Mouse (Mus musculus): ENCODE measurements around the gene Trmt2a. TPM values are rescaled to one million over a fixed set of nuclear protein-coding genes. Genes with fewer than 3 reads are reported as not detected.

Gene Trmt2a
- polyA plus RNA-seq, 1 experiment from 2014 or later: 83.4 TPM

DNA sequence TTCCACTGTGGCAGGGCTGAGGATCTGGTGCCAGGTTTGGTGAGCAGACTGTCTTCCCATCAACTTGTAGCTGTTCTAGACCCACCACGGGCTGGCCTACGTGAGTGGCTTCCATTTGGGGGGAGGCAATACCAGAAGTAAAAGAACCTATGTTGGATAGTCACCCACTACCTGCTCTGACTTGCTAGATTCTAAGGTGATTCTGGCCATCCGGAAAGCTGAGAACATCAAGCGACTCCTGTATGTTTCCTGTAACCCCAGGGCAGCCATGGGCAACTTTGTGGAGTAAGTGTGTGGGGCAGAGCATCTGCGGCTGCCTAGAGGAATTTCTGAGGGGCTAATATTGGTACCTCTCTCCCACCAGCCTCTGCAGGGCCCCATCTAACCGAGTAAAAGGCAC lies 4.3 kb downstream of the Trmt2a start:
- H3K9ac ChIP-seq (ENCODE audit: low read depth, low read length): no peak overlapping the region
- H3K36me3 ChIP-seq (ENCODE audit: control insufficient read depth, insufficient read depth, low read length): peaks cover 68% of the 10 kb centered on the region
- H3K4me1 ChIP-seq (ENCODE audit: control insufficient read depth, insufficient read depth, low read length): peaks cover 16% of the 10 kb centered on the region
- H3K4me3 ChIP-seq (ENCODE audit: low read length): no peak overlapping the region
- 79% methylated on average over 6 of the region's 6 CpGs for WGBS
- H3K27me3 ChIP-seq (ENCODE audit: control insufficient read depth, insufficient read depth, low read length): no peaks in the 10 kb centered on the region
- no peak overlapping the region for H3K27ac ChIP-seq (ENCODE audit: low read depth, low read length)
- no peaks in the 10 kb centered on the region for H3K9me3 ChIP-seq (ENCODE audit: control insufficient read depth, low read length)
- ATAC-seq (ENCODE audit: low FRiP score, low TSS enrichment): no peak
- no peak overlapping the region for H3K4me2 ChIP-seq (replicated peaks; ENCODE audit: low read depth, low read length)

DNA sequence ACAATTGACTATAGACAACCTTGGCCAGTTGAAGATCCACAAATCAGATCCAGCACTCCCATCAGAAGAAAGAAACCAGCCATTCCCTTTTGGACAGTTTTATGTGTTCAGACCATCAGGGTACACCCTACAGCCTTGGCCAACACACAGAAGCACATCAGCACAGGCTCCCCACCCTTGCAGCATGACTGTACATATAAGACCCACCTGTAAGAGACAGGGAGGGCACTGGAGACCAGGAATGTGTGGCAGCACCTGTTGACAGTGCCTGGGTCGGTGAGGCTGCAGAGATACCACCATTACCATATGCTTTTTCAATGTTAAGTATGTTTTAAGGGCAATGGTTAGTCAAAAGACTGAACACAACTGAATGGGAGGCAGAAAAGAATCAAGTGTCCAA lies 5.4 kb downstream of the Trmt2a start:
- Histone ChIP-seq H3K36me3 (ENCODE audit: control insufficient read depth, insufficient read depth, low read length) (peaks cover 78% of the 10 kb centered on the region), H3K4me1 (ENCODE audit: control insufficient read depth, insufficient read depth, low read length) (peaks cover 16% of the 10 kb centered on the region), H3K27ac (ENCODE audit: low read depth, low read length) (no peak overlapping the region), H3K27me3 (ENCODE audit: control insufficient read depth, insufficient read depth, low read length) (no peaks in the 10 kb centered on the region), H3K9ac (ENCODE audit: low read depth, low read length) (no peak overlapping the region), H3K4me3 (ENCODE audit: low read length) (no peak overlapping the region), H3K4me2 (replicated peaks; ENCODE audit: low read depth, low read length) (no peak overlapping the region), H3K9me3 (ENCODE audit: control insufficient read depth, low read length) (no peaks in the 10 kb centered on the region)
- WGBS: 100% methylated on average over 1 of the region's 1 CpGs
- no peak for ATAC-seq (ENCODE audit: low FRiP score, low TSS enrichment)

DNA sequence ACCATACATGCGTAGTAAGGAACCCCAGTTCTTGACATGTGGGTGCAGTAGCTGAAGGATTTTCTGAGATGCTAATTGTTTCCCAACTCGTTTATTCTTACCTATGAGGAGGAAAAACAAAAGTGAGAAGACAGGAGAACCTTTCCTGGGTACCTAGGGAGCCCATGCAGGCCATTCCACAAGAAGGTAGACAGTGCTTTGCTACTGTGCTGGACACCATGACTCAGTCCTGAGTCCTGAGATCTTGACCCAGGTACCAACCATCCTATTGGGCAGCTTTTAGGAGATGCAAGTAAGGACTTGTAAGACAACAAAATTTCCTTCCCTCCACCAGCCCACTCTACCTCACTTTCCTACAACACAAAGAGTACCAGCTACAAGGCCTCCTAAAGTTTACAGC lies 9.7 kb downstream of the Trmt2a start, which contains the start of gene Gm49776:
Gm49776 (minus strand) TSS at position 101 of the 400 bp plus-strand sequence.
- WGBS: 92% methylated on average over 2 of the region's 2 CpGs
- no peak within 1 kb of the TSS for H3K4me3 ChIP-seq (ENCODE audit: low read length)
- peaks cover 91% of the 10 kb centered on the region for H3K36me3 ChIP-seq (ENCODE audit: control insufficient read depth, insufficient read depth, low read length)
- no peaks in the 10 kb centered on the region for H3K9me3 ChIP-seq (ENCODE audit: control insufficient read depth, low read length)
- H3K4me2 ChIP-seq (replicated peaks; ENCODE audit: low read depth, low read length): no peak within 1 kb of the TSS
- H3K4me1 ChIP-seq (ENCODE audit: control insufficient read depth, insufficient read depth, low read length): no peaks in the 10 kb centered on the region
- H3K27me3 ChIP-seq (ENCODE audit: control insufficient read depth, insufficient read depth, low read length): no peaks in the 10 kb centered on the region
- no peak within 1 kb of the TSS for H3K9ac ChIP-seq (ENCODE audit: low read depth, low read length)
- ATAC-seq (ENCODE audit: low FRiP score, low TSS enrichment): no peak
- H3K27ac ChIP-seq (ENCODE audit: low read depth, low read length): no peak within 1 kb of the TSS

DNA sequence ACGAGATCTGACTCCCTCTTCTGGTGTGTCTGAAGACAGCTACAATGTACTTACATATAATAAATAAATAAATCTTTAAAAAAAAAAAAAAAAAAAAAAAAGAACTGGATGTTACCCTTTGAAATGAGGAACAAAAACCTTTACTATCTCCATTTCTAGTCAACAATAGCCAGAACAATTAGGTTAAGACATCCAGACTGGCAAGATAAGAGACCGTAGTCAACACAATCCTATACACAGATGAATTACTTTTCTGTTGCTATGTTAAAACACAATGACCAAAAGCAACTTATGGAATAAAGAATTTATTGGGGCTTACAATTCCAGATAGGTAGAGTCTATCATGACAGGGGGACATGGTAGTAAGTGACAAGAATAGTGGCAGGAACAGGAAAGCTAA lies 16.5 kb downstream of the Trmt2a start:
- Histone ChIP-seq H3K4me3 (ENCODE audit: low read length) (no peak overlapping the region), H3K4me2 (replicated peaks; ENCODE audit: low read depth, low read length) (no peak overlapping the region), H3K9me3 (ENCODE audit: control insufficient read depth, low read length) (no peaks in the 10 kb centered on the region), H3K27ac (ENCODE audit: low read depth, low read length) (no peak overlapping the region), H3K36me3 (ENCODE audit: control insufficient read depth, insufficient read depth, low read length) (peaks cover 89% of the 10 kb centered on the region), H3K4me1 (ENCODE audit: control insufficient read depth, insufficient read depth, low read length) (no peaks in the 10 kb centered on the region), H3K27me3 (ENCODE audit: control insufficient read depth, insufficient read depth, low read length) (no peaks in the 10 kb centered on the region), H3K9ac (ENCODE audit: low read depth, low read length) (no peak overlapping the region)
- 87% methylated on average over 2 of the region's 2 CpGs for WGBS
- no peak for ATAC-seq (ENCODE audit: low FRiP score, low TSS enrichment)

DNA sequence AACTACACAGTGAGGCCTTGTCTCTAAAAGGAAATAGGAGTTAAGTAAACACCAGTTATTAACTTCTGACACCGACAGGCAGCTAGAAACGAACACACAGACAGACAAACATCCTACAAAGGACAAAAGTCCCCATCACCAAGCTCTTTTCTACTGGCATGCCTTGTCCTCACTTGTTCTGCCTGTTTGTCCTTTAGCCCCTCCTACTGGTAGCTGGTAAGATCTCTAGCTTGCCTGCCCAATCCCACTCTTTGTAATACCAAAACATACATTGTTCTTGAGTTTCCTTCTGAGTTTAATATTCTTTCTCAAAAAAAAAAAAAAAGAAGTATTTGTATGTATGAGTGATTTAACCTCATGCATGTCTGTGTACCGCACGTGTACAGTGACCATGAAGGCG lies 19.7 kb downstream of the Trmt2a start:
- 91% methylated on average over 5 of the region's 5 CpGs for WGBS
- no peak overlapping the region for H3K27ac ChIP-seq (ENCODE audit: low read depth, low read length)
- no peak overlapping the region for H3K4me3 ChIP-seq (ENCODE audit: low read length)
- ATAC-seq (ENCODE audit: low FRiP score, low TSS enrichment): no peak
- H3K27me3 ChIP-seq (ENCODE audit: control insufficient read depth, insufficient read depth, low read length): no peaks in the 10 kb centered on the region
- no peaks in the 10 kb centered on the region for H3K4me1 ChIP-seq (ENCODE audit: control insufficient read depth, insufficient read depth, low read length)
- H3K36me3 ChIP-seq (ENCODE audit: control insufficient read depth, insufficient read depth, low read length): peaks cover 93% of the 10 kb centered on the region
- no peak overlapping the region for H3K4me2 ChIP-seq (replicated peaks; ENCODE audit: low read depth, low read length)
- H3K9me3 ChIP-seq (ENCODE audit: control insufficient read depth, low read length): no peaks in the 10 kb centered on the region
- no peak overlapping the region for H3K9ac ChIP-seq (ENCODE audit: low read depth, low read length)

DNA sequence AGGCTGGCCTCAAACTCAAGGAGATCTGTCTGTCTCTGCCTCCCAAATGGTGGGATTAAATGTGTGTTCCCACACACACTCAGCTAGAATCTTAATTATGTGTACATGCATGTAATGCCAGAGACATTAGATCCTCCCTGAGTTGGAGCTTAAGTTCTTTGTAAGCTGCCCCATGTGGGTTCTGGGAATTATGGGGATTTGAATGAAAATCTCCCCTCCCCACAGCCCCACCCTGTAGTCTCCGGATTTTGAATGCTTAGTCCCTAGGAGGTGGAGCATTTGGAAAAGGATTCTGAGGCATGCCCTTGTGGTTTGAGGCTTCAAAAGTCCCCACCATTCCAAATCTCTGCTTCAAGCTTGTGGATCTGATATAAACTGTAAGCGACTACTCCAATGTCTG lies 26.7 kb downstream of the Trmt2a start:
- WGBS: 87% methylated on average over 2 of the region's 2 CpGs
- Histone ChIP-seq H3K9ac (ENCODE audit: low read depth, low read length) (no peak overlapping the region), H3K27ac (ENCODE audit: low read depth, low read length) (no peak overlapping the region), H3K4me1 (ENCODE audit: control insufficient read depth, insufficient read depth, low read length) (no peaks in the 10 kb centered on the region), H3K36me3 (ENCODE audit: control insufficient read depth, insufficient read depth, low read length) (peaks cover 93% of the 10 kb centered on the region), H3K4me3 (ENCODE audit: low read length) (no peak overlapping the region), H3K27me3 (ENCODE audit: control insufficient read depth, insufficient read depth, low read length) (no peaks in the 10 kb centered on the region), H3K9me3 (ENCODE audit: control insufficient read depth, low read length) (no peaks in the 10 kb centered on the region), H3K4me2 (replicated peaks; ENCODE audit: low read depth, low read length) (no peak overlapping the region)
- no peak for ATAC-seq (ENCODE audit: low FRiP score, low TSS enrichment)

DNA sequence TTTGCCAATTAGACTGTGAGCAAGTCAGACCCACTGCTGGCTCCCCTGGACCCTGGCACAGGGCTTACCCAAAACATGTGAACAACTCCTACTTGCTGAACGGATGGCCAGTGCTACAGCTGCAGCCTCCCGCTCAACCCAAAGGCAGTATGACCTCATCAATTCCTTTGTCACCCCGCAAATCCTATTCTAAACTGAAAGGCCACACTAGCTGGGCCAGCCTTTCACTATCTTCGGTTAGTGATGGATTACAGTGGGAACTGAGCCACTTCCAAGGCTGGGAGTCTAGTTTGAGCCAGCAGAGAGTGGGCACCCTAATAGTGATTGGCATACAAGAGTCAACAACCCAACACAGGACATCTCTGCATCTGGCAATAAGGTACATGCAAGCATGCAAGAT lies 39.7 kb downstream of the Trmt2a start:
- H3K9me3 ChIP-seq (ENCODE audit: control insufficient read depth, low read length): no peaks in the 10 kb centered on the region
- no peak for ATAC-seq (ENCODE audit: low FRiP score, low TSS enrichment)
- H3K27me3 ChIP-seq (ENCODE audit: control insufficient read depth, insufficient read depth, low read length): no peaks in the 10 kb centered on the region
- peak overlapping the region; percentile 92; the same call in 1 of the 2 replicates for H3K27ac ChIP-seq (ENCODE audit: low read depth, low read length)
- 2% methylated on average over 4 of the region's 4 CpGs for WGBS
- peaks cover 18% of the 10 kb centered on the region for H3K4me1 ChIP-seq (ENCODE audit: control insufficient read depth, insufficient read depth, low read length)
- peak overlapping the region; percentile 96 for H3K9ac ChIP-seq (ENCODE audit: low read depth, low read length)
- peaks cover 35% of the 10 kb centered on the region for H3K36me3 ChIP-seq (ENCODE audit: control insufficient read depth, insufficient read depth, low read length)
- H3K4me2 ChIP-seq (replicated peaks; ENCODE audit: low read depth, low read length): peak overlapping the region; percentile 70
- H3K4me3 ChIP-seq (ENCODE audit: low read length): peak overlapping the region; percentile 94

DNA sequence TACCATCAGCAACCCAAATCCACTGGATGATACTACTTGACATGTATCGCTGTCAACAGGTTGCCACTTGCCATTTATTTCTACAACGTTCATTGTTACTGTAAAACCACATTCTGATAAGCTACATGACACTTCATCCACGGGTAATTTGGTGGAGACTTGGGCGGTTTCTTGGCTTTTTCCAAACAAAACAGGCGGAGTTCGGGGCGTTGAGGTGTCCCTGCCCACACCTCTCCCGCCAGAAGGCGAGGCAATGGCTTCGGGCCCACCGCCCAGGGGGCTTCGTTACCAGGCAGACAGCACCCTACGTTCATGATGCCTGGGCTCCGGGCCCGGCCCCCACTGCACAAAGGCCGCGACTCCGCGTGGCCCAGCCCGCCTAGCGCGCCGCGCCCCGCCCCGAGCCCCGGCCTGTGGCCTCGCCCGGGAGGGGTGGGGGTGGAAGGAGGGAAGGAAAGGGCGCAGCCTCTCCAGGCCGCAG lies 40.1 kb downstream of the Trmt2a start:
- peaks cover 31% of the 10 kb centered on the region for H3K36me3 ChIP-seq (ENCODE audit: control insufficient read depth, insufficient read depth, low read length)
- peak overlapping the region; percentile 92 for H3K27ac ChIP-seq (ENCODE audit: low read depth, low read length)
- H3K4me1 ChIP-seq (ENCODE audit: control insufficient read depth, insufficient read depth, low read length): peaks cover 18% of the 10 kb centered on the region
- no peaks in the 10 kb centered on the region for H3K9me3 ChIP-seq (ENCODE audit: control insufficient read depth, low read length)
- under 1% methylated on average over 31 of the region's 31 CpGs for WGBS
- peak overlapping the region; percentile 94 for H3K4me3 ChIP-seq (ENCODE audit: low read length)
- H3K4me2 ChIP-seq (replicated peaks; ENCODE audit: low read depth, low read length): peak overlapping the region; percentile 70
- H3K27me3 ChIP-seq (ENCODE audit: control insufficient read depth, insufficient read depth, low read length): no peaks in the 10 kb centered on the region
- peak; percentile 89 for ATAC-seq (ENCODE audit: low FRiP score, low TSS enrichment)
- H3K9ac ChIP-seq (ENCODE audit: low read depth, low read length): peak overlapping the region; percentile 96

DNA sequence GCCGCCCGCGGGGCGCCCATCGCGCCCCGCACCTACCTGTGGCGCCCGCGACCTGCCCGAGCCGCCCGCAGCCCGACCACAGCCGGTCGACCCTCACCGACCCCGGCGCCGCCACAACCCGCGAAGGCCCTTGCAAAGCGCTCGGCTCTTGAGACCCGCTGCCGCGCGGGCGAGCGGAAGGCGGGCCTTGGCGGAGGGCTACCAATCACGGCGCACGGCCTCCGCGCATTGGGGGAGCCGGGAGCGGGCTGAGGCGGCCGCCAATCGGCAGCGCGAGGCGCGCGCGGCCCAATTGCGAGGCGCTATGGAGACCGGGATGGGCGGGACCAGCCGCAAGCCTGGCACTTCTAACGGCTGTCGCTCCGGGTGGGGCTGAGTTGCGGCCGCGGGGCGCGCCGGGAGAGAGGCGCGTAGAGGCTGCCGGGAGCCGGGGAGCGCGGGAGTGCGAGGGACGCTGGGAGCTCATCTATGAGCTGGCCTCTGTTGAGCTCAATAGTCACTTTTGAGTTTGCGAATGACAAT lies 40.6 kb downstream of the Trmt2a start, which contains the start of gene Dgcr8:
Dgcr8 (minus strand) TSS at position 180 of the 522 bp plus-strand sequence.
- peaks cover 26% of the 10 kb centered on the region for H3K36me3 ChIP-seq (ENCODE audit: control insufficient read depth, insufficient read depth, low read length)
- peak within 1 kb of the TSS; percentile 96 for H3K9ac ChIP-seq (ENCODE audit: low read depth, low read length)
- peak within 1 kb of the TSS; percentile 94 for H3K4me3 ChIP-seq (ENCODE audit: low read length)
- H3K27ac ChIP-seq (ENCODE audit: low read depth, low read length): peak within 1 kb of the TSS; percentile 92
- ATAC-seq (ENCODE audit: low FRiP score, low TSS enrichment): peak; percentile 99
- H3K4me1 ChIP-seq (ENCODE audit: control insufficient read depth, insufficient read depth, low read length): peaks cover 18% of the 10 kb centered on the region
- H3K4me2 ChIP-seq (replicated peaks; ENCODE audit: low read depth, low read length): peak within 1 kb of the TSS; percentile 70
- no peaks in the 10 kb centered on the region for H3K27me3 ChIP-seq (ENCODE audit: control insufficient read depth, insufficient read depth, low read length)
- WGBS: 1% methylated on average over 68 of the region's 71 CpGs
- H3K9me3 ChIP-seq (ENCODE audit: control insufficient read depth, low read length): no peaks in the 10 kb centered on the region

Measured in kidney, embryonic 14.5 days (tissue).